Mouse (Mus musculus): ENCODE data around the gene Gpr156. TPM values are rescaled to one million over a fixed set of nuclear protein-coding genes. Genes with fewer than 3 reads are reported as not detected.

Gpr156 gene
- 0.13 and 1.3 TPM in 2 replicates for polyA plus RNA-seq (2012; rRNA removed; ENCODE audit: low replicate concordance)

GRCm38 (mm10) chr16:37916138-37916817, at the start of gene Gpr156:
TSS of gene Gpr156 (plus strand) at chr16:37916496.

DNA sequence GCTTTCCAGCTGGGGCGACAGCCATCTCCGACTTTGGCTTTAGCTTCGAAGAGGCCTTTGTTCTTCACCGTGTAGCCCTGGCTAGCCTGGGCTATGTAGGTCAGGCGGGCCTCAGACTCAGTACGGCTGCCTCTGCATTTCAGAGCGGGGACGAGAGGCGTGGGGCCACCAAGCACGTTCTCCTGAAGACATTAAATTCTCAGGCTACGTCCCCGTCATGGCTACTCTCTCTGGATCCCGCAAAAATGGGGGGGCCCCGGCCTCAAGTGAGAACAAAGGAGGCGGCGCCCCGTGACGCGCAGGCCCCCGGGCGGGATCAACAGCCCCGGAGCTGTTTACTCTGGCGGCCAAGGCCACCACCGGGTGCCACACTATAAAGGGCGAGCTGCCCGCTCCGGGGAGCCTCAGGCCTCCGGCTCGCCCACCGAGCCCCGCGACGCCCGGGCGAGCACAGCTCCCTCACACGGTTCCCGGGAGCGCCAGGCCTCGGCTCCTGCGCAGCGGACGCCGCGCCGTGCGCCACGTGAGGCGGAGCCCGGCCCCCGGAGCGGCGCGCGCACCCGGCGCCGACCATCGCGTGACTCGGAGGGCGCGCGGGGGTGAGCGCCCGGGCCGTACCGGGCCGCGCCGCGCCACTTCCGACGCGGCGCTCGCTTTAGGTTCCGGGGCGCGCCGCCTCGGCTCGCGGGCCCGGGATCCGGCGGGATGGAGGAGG, 48.3 kb upstream of the Gpr156 start, which contains the start of gene Lrrc58:
Lrrc58 (plus strand) TSS at position 599 of the 715 bp plus-strand sequence.

Other genes starting within 250 kb of the Gpr156 start
- gene Fstl1, start 139.6 kb upstream of the Gpr156 start, polyA plus RNA-seq (2012; rRNA removed; ENCODE audit: low replicate concordance) = 140 and 193 TPM in 2 replicates
- gene Gm36028, start 55.4 kb upstream of the Gpr156 start, polyA plus RNA-seq (2012; rRNA removed; ENCODE audit: low replicate concordance) = 0.10 and 0.30 TPM in 2 replicates
- gene Lrrc58, start 48.1 kb upstream of the Gpr156 start, polyA plus RNA-seq (2012; rRNA removed; ENCODE audit: low replicate concordance) = 32.9 and 43.2 TPM in 2 replicates
- 13.5 and 20.2 TPM in 2 replicates for gene Gsk3b, start 172.5 kb downstream of the Gpr156 start, polyA plus RNA-seq (2012; rRNA removed; ENCODE audit: low replicate concordance)